Mouse (Mus musculus) adrenal gland (tissue): ENCODE measurements around the gene Grasp.

Source experiments
- intact Hi-C: fragments of 180-260 bp; cut with DNase I; formaldehyde crosslinking; loops from one replicate; pipeline ENCODE4 v1.15.1; 2025
- microRNA-seq, 2 experiments: library from miRNA; unstranded; fragments of <30 nt; microRNA quantifications; one replicate each; pipeline ENCODE4; 2019

The Grasp gene

DNA sequence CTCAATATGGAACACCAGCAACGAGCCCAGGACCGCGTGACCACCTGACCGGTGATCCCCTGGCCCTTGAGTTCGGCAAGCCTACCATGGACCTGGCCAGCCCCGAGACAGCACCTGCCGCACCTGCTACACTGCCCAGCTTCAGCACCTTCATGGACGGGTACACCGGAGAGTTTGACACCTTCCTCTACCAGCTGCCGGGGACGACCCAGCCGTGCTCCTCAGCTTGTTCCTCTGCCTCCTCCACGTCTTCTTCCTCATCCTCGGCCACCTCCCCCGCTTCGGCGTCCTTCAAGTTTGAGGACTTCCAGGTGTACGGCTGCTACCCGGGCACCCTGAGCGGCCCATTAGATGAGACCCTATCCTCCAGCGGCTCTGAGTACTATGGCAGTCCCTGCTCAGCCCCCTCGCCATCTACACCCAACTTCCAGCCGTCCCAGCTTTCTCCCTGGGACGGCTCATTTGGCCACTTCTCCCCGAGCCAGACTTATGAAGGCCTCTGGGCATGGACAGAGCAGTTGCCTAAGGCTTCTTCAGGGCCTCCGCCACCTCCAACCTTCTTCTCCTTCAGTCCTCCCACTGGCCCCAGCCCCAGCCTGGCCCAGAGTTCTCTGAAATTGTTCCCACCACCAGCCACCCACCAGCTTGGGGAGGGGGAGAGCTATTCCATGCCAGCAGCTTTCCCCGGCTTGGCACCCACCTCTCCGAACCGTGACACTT is 46.3 kb downstream of the Grasp start:
- intact Hi-C loops, result no loop called here

DNA sequence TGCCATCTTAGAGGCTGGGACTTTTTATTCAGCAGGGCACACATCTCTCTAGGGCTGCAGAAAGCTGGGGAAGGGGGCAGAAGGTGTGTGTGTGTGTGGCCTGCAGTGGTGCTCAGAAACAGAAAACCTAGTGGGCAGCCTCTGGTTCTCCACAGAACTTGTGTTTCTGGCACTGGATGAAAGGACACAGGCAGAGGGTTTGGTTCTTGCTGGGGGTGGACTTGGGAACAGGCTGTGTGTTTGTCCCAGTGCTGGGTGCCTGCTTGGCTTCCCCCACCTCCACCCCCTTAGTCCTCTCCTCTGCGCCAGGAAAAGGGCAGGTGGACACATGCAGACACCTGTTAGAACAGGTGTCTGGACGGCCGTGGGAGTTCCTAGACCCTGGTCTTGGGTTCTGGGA is 47.1 kb downstream of the Grasp start:
- intact Hi-C loops, result no loop called here

DNA sequence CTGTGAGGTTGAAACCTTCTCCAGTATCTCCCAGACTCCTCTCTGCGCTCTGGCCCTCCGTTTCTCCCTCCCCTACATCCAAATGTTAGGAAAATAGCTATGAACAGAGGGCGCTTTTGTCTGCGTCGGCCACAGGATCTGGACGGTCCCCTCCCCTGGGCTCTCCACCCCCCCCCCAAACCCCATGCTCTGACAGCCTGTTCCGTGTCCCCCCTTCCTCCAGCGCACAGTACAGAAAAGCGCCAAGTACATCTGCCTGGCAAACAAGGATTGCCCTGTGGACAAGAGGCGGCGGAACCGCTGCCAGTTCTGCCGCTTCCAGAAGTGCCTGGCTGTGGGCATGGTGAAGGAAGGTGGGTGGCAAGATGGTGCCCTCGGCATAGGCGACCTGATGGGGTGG is 47.5 kb downstream of the Grasp start:
- intact Hi-C loops, result no loop called here

DNA sequence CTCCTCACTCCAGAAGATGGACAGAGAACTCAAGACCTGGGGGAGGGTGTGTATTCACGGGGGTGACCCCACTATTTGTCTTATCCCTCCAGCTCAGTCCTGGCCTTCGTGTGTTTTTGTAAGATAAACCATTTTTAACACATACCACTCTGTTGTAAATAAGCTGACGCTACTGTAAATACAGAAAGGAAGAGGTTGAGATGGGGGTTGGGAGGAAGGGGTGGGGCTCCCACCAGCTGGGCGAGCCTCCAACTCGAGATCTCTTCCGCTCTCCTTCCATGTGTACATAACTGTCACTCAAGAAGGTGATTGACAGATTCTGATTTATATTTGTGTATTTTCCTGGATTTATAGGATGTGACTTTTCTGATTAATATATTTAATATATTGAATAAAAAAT is 50.4 kb downstream of the Grasp start:
- intact Hi-C loops, result no loop called here

DNA sequence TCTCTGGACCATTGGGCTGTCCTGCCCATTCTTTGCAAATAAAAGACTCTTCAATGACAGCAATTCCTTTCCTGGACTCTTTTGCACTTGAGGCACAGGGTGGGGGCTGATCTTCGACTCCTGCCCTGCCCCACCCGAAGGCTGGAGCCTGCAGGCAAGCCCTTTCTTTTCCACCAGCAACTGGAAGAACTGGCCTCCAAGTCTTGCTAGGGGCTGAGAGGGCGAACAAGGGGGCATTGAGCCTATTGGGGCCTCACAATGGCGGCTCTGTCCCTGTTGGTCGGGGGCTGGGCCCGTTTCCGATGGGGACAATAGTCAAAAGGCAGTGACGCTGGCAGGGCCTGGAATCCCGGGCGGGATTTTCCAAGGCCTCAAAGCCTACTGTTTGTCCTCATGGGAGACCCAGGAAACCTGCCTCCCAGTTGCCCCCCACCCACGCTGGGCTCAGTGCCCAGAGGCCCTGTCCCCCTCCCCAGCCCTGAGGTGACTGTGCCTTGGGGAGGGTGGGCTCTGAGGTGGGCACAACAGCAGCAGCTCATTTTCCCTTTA is 53.4 kb downstream of the Grasp start:
- intact Hi-C loops, result no loop called here

DNA sequence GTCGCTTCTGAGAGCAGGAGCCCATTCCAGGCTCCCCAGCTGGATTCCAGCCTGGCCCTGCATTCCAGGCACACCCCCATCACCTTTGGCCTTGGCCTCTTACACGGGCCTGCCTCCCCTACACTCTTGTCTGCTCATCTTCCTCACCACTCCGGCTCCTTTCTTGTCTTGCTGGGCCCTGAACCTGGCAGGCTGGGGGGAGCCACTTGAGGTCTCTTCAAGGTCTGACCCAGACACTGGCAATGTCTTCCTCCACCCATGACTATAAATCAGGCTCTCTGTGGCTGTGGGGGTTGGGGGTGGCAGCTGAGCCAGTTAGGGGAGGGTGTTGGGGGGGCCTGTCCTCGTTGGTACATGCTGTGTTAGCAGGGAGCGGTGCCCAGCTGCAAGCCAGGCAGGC is 54.6 kb downstream of the Grasp start:
- intact Hi-C loops, result no loop called here

DNA sequence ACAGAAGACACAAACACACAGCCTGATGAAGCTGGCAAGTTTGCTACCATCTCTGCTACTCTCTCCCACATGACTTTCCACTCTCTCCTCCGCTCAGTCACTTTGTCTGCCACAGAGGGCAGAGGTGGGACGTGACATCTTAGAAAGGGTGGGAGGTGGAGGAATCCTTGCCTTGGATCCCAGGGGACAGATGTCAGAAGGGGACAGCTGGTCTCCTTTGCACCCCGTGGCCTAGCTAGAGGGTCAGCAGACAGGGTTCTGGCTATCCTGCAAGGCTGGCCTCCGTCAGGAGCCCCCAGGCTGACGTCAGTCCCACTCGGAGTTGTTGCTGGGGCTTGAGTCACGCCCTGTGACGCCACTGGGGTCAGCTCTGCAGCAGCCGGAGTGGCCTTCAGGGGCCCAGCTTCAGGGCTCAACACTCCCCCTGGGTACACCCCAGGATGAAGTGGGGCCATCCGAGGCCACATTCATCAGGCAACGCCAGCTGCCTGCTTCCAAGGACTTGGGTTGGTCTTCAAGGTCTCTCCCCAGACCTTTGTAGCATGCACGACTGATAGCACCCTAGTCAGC is 55.5 kb downstream of the Grasp start:
- intact Hi-C loops, result no loop called here

Small RNA genes lying within 50 kb of the gene (microRNA-seq; reads per million reads assigned to microRNA genes)
- 0 to 0.25 reads per million in 2 experiments for gene Mir6962
